Mouse (Mus musculus): ENCODE data around the gene Epb41l1. TPM values are rescaled to one million over a fixed set of nuclear protein-coding genes. Genes with fewer than 3 reads are reported as not detected.

Gene Epb41l1
- polyA plus RNA-seq (2017; shearing (Covaris generic)) = 2.1 TPM

GRCm38 (mm10) chr2:156420694-156421380, at the start of gene Epb41l1:
Epb41l1 (plus strand) TSS chr2:156420909.

GRCm38 (mm10) chr2:156547123-156547891, 126.6 kb downstream of the Epb41l1 start, which contains the start of gene Aar2:
Aar2 (plus strand) TSS chr2:156547584.

Other genes starting within 250 kb of the Epb41l1 start
- 789 TPM for gene Rbm39, start 240.7 kb upstream of the Epb41l1 start, polyA plus RNA-seq (2017; shearing (Covaris generic))
- 95.7 TPM for gene Phf20, start 224.4 kb upstream of the Epb41l1 start, polyA plus RNA-seq (2017; shearing (Covaris generic))
- 5.6 TPM for gene Cnbd2, start 108.6 kb upstream of the Epb41l1 start, polyA plus RNA-seq (2017; shearing (Covaris generic))
- gene Scand1, start 108.2 kb upstream of the Epb41l1 start, polyA plus RNA-seq (2017; shearing (Covaris generic)) = 10.2 TPM
- gene Aar2, start 126.7 kb downstream of the Epb41l1 start, polyA plus RNA-seq (2017; shearing (Covaris generic)) = 38.2 TPM
- 118 TPM for gene Dlgap4, start 192.8 kb downstream of the Epb41l1 start, polyA plus RNA-seq (2017; shearing (Covaris generic))